Mouse (Mus musculus) urinary bladder, postnatal 14 days (tissue): Measurements from ENCODE around the gene Mus81.

Experiments
- DNase-seq: peaks from one replicate; pipeline ENCODE4 v3.0.0; 2021; ENCODE audit warnings: low spot score

Gene Mus81

DNA sequence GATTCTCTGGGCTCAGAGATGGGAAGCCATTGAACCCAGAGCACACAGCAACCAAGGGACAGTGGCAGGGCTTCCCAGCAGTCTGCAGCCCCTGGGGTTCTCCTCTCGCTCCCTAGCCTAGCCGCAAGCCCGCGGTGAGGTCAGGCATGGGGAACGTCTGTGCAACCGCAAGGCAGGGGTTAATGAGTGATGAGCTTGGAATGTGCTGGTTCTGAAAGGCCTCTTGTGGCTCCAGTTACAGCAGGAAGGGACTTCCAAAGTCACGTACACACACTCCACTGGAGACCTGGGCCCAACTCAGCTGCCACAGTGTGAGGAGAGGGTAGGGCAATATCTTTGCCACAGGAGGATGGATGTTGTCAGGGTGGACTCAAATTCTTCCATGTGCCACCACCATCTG, 43.2 kb downstream of the Mus81 start:
- DNase-seq: no peak

DNA sequence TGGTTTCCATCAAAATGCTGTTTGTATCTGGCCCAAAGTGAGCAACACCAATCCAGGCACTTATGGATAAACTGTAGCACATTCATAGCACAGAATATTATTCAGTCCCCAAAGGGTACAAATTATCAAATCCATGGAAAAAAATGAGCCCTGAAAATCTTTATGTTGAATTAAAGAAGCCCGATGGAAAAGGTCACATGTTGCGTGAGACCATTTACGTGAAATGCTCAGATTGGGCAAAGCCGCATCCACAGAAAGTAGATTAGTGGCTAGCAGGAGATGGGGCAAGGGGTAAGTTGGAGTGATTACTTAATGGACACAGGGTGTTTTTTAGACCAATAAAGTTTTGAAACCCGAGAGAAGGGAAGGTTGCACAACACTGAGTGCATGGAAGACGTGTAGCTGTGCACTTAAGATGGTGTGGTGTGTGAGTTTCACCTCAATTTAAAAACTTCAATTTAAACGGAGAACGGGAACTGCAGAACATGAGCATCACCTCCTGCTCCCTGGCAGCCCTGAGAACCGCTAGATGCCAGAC, 43.8 kb downstream of the Mus81 start:
- no peak for DNase-seq

- no peak for DNase-seq
Measured at GRCm38 (mm10) chr19:5433951-5434350, 54.3 kb downstream of the Mus81 start.

DNA sequence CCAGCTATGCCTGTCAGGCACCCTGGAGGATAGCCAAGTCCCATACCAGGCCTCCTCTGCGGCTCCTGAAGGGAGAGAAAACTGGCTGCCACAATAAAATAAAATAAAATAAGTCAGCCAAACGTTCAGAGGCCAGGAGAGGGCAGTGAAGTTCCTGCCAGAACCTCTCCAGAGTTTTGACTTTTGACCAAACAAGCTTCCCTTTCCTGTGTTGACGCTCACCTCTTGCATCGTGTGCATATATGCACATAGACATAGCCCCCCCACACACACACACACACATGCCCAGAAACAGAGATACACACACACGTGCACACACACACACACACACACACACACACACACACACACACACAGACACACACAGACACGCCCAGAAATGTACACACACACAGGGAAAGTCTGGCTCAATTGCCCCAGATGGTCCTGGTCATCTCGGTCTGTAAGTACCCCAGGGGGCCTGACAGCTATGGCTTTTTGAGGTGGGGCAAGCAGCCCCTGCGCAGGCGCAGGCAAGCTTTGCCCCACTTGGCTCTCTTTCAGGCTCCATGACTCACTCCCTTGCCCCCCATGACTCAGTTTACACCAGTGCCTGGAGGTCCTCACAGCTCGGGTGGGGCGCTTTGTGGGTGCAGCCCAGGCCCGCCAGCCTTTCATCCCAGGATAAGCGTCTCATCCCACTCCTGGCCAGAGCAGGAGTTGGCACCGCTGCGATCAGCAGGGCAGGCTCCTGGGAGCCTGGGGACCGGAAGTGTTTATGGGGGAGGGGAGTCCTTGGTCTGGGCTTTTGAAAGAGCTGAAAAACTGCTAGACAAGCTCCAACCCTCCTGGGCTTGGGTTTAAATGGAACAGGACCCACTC, 55.0 kb downstream of the Mus81 start:
- DNase-seq: peak; percentile 58
